Mouse (Mus musculus) cerebellum, adult 2 months (tissue): Measurements from ENCODE around the gene 6030408B16Rik.

Experiments used
- CTCF ChIP-seq: fragments of 200-500 bp; IDR thresholded peaks from 2 replicates; pipeline ENCODE4 v1.5.1; 2011; ENCODE audit warnings: low read depth, mild to moderate bottlenecking, control low read depth, low read length, moderate library complexity, borderline replicate concordance; ENCODE audit not compliant: insufficient read depth
- POLR2A ChIP-seq: fragments of 200-500 bp; IDR thresholded peaks from 2 replicates; pipeline ENCODE4 v1.6.1; 2011; ENCODE audit warnings: low read length, control low read depth, borderline replicate concordance; ENCODE audit not compliant: insufficient read depth

DNA sequence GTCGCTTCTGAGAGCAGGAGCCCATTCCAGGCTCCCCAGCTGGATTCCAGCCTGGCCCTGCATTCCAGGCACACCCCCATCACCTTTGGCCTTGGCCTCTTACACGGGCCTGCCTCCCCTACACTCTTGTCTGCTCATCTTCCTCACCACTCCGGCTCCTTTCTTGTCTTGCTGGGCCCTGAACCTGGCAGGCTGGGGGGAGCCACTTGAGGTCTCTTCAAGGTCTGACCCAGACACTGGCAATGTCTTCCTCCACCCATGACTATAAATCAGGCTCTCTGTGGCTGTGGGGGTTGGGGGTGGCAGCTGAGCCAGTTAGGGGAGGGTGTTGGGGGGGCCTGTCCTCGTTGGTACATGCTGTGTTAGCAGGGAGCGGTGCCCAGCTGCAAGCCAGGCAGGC lies 14.4 kb upstream of the 6030408B16Rik start:
- TF ChIP-seq CTCF = no peak
- TF ChIP-seq POLR2A = no peak
